Mouse (Mus musculus) lung, adult 2 months (tissue): ENCODE measurements at regions not wholly inside any gene's neighbourhood (a gene's known extent, or its start where the extent isn't known, plus 50 kb on each side); places are given as distances from the start of the nearest gene placed in this dataset.
"Not testable (repeated sequence)": the region's sequence is repeated elsewhere in the genome, so short reads cannot be mapped to it uniquely, and the experiment has no call there.

Experiments used
- DNase-seq: peaks from one replicate; pipeline ENCODE4 v3.0.0; 2022
- H3K4me1 ChIP-seq: fragments of 200-500 bp; 2 replicates; pipeline ENCODE4 v1.6.1; 2011; ENCODE audit warnings: low read length; ENCODE audit not compliant: control insufficient read depth, insufficient read depth
- H3K4me3 ChIP-seq: fragments of 200-500 bp; replicated peaks from 2 replicates; pipeline ENCODE3; 2011; ENCODE audit warnings: low read depth, mild to moderate bottlenecking, control low read depth, low read length; ENCODE audit errors: extremely low read depth
- CTCF ChIP-seq: fragments of 200-500 bp; IDR thresholded peaks from 2 replicates; pipeline ENCODE4 v1.5.1; 2011; ENCODE audit warnings: mild to moderate bottlenecking, low read length, control low read depth; ENCODE audit not compliant: insufficient read depth
- POLR2A ChIP-seq: fragments of 200-500 bp; IDR thresholded peaks from 2 replicates; pipeline ENCODE4 v1.6.1; 2011; ENCODE audit warnings: low read depth, mild to moderate bottlenecking, control low read depth, low read length, borderline replicate concordance; ENCODE audit errors: extremely low read depth
- WGBS: fragments of 180-500 bp; shearing (Covaris S2); methylation state at CpG from one replicate; pipeline ENCODE4 v1.1.7; 2018; 5-methylcytosine and 5-hydroxymethylcytosine counted together

- H3K4me1 ChIP-seq, result no peaks in the 10 kb centered on the region
- WGBS, result 74% methylated on average over 1 of the region's 1 CpGs
- TF ChIP-seq CTCF (no peak), POLR2A (no peak)
- no peak overlapping the region for H3K4me3 ChIP-seq
- no peak for DNase-seq
Measured at GRCm38 (mm10) chr8:96090231-96090630, 201.9 kb upstream of the Got2 start.

DNA sequence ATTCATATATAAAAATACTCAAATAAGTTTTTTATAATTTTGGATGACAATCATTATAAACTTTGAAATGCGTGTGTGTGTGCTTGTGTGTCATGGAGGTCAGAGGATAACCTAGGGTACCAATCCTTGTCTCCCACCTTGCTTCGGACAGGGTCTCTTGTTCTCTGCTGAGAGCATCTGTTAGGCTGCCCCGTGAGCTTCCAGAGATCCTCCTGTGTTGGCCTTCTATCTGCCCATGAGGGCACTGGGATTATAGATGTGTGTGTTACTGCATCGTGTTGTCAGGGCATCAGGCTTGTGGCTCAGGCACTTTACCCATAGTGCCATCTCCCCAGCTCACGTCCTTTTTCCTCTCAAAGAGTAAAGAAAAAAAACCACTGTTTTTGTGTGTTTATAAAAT, 180.0 kb upstream of the Got2 start:
- H3K4me1 ChIP-seq, result no peaks in the 10 kb centered on the region
- 71% methylated on average over 5 of the region's 5 CpGs for WGBS
- DNase-seq, result no peak

DNA sequence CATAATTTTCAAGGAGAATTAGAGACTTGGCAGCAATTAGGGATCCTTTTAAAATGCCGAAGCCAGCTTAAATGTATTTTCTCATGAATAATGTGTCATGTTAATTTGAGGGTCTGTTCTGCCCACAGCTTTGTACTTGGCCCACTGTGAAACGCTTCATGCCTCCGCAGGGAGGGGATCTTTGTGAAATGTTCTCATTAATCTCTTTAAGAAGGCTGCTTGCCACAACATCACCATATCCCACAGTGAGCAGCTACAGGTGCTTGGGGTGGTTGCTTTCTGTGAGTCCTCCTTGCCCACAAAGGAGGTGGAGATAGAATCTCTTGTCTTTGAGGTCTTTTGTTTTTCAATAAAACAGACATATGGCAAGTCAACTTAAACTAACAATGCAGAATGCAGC, 159.3 kb upstream of the Got2 start:
- DNase-seq, result no peak
- Histone ChIP-seq H3K4me1 (no peaks in the 10 kb centered on the region), H3K4me3 (no peak overlapping the region)
- no peak for TF ChIP-seq CTCF
- no peak for TF ChIP-seq POLR2A
- 69% methylated on average over 3 of the region's 3 CpGs for WGBS

More for the DNA sequence above, 180.0 kb upstream of the Got2 start:
- no peak overlapping the region for H3K4me3 ChIP-seq
- no peak for TF ChIP-seq POLR2A
- TF ChIP-seq CTCF, result no peak

DNA sequence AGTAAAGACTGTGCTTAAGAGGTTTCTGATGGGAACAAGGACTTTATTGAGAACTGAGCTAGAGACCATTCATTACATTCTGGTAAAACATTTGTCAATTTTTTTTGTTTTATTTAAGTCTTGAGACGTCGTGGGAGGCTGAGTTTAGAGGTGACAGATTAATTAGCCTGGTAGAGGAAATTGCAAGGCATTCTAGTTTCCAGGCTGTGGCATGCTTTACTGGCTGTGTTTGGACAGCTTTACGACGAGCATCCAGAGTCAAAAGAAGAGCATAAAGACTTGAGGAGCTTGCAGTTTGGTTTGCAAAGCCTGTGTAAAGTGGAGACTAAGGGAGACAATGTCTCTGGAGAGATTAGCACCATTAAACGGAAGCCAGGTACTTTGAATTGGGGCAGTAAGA, 154.0 kb upstream of the Got2 start:
- no peak overlapping the region for H3K4me3 ChIP-seq
- WGBS, result 39% methylated on average over 5 of the region's 5 CpGs
- TF ChIP-seq CTCF (no peak), POLR2A (no peak)
- DNase-seq, result no peak
- no peaks in the 10 kb centered on the region for H3K4me1 ChIP-seq

DNA sequence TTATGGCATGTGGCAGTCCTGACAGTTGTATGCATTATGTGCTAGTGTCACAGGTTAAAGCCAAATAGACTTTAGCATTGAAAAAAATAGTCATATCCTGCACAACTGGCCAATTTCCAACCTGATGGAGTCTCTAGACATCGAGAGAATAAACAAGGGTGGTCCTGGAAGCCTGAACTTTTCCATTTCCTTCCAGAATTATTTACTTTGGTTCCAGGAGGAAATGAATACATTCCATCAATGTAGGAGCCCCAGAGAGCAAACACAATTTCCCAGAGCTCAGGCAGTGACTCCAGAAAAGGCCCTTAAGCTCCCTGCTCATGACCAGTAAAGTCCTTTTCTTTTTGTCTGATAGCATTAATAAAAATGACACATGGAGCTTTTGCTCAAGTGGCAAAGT, 151.9 kb upstream of the Got2 start:
- no peak overlapping the region for H3K4me3 ChIP-seq
- DNase-seq, result no peak
- no peak for TF ChIP-seq CTCF
- TF ChIP-seq POLR2A, result no peak
- 0% methylated on average over 1 of the region's 1 CpGs for WGBS
- H3K4me1 ChIP-seq, result no peaks in the 10 kb centered on the region

GRCm38 (mm10) chr8:96018742-96019141, 130.4 kb upstream of the Got2 start:
- not testable (repeated sequence) for DNase-seq, H3K4me3 ChIP-seq, H3K4me1 ChIP-seq
- WGBS, result 80% methylated on average over 3 of the region's 3 CpGs

- TF ChIP-seq CTCF (no peak), POLR2A (no peak)
- no peaks in the 10 kb centered on the region for H3K4me1 ChIP-seq
- H3K4me3 ChIP-seq, result no peak overlapping the region
- DNase-seq, result no peak
- 87% methylated on average over 1 of the region's 1 CpGs for WGBS
Measured at GRCm38 (mm10) chr8:96012002-96012401, 123.7 kb upstream of the Got2 start.

DNA sequence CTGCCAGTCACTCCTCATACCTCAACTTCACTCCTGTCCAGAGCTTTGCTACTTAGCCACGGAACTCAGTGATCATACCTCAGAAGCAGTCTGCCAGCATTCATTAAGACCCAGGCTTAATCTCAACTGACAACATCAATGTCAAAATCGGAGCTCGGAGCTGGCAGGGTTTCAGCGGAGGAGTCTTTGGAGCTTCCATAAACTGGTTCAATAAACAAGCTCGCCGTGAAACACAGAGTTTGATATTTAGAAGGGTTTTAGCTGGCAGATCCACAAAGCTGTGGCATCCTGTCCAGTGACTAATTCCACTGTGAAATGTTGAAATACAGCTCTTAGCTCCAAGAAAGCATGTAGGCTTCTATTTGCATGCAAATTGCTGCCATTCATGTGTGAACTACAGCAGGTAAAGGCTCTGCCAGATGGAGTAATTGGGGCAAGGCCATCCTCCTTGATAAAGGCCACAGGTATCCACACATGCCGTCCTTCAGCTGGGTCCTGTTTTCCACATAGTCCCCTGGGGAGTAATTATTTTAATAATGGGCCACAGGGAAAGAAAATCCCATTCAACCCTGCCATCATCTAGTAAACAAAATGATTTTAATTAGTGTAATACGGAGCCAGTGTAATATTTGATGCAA, 103.6 kb upstream of the Got2 start:
- Histone ChIP-seq H3K4me3 (no peak overlapping the region), H3K4me1 (no peaks in the 10 kb centered on the region)
- WGBS, result 74% methylated on average over 8 of the region's 8 CpGs
- no peak for DNase-seq
- TF ChIP-seq POLR2A (no peak), CTCF (no peak)

DNA sequence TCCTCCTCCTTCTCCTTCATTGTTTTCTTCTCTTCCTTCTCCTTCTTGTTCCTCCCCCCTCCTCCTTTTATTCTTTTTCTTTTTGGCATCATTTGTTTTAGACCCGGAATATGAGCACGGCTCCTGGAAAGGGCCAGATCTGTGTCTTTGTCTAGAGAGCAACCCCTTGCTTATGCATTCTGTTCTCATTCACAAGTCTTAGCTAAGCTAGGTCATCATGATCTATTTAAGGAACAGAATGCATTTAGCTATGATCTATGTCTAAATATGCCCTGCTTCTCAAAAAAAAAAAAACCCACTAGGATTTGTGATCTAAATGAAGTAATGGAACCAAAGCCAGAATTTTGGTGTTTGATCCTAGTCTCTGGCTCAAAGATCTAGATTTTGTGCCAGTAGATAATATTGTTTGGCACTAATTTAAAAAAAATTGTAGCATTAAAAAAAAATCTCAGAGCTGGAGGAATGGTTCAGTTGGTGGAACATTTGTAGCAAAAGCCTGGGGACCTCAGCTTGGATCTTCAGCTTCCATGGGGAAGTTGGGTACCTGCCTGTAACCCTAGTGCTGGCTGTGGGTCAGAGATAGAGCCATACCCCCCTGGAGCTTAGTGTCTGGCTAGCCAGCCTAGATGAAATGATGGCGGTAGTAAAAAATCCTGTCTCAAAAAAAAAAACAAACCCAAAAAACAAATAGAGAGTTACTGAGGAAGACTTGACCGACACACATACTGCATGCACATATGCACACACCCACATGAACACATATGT, 100.5 kb upstream of the Got2 start:
- no peaks in the 10 kb centered on the region for H3K4me1 ChIP-seq
- H3K4me3 ChIP-seq, result no peak overlapping the region
- WGBS, result 87% methylated on average over 4 of the region's 4 CpGs
- TF ChIP-seq POLR2A, result no peak
- TF ChIP-seq CTCF, result no peak
- DNase-seq, result no peak

GRCm38 (mm10) chr8:95987011-95987440, 98.7 kb upstream of the Got2 start:
- 24% methylated on average over 10 of the region's 10 CpGs for WGBS
- no peak overlapping the region for H3K4me3 ChIP-seq
- DNase-seq, result no peak
- no peaks in the 10 kb centered on the region for H3K4me1 ChIP-seq
- TF ChIP-seq POLR2A (no peak), CTCF (no peak)
